Mouse (Mus musculus) monocyte, adult 2 months (primary cell): ENCODE measurements around the gene Foxj1.

Source experiments
- DNase-seq, 2 experiments: peaks; one replicate each; pipeline ENCODE4 v3.0.0; 2022; ENCODE audit warnings: low spot score in 2 of 2, low read depth in 1 of 2

Gene Foxj1

DNA sequence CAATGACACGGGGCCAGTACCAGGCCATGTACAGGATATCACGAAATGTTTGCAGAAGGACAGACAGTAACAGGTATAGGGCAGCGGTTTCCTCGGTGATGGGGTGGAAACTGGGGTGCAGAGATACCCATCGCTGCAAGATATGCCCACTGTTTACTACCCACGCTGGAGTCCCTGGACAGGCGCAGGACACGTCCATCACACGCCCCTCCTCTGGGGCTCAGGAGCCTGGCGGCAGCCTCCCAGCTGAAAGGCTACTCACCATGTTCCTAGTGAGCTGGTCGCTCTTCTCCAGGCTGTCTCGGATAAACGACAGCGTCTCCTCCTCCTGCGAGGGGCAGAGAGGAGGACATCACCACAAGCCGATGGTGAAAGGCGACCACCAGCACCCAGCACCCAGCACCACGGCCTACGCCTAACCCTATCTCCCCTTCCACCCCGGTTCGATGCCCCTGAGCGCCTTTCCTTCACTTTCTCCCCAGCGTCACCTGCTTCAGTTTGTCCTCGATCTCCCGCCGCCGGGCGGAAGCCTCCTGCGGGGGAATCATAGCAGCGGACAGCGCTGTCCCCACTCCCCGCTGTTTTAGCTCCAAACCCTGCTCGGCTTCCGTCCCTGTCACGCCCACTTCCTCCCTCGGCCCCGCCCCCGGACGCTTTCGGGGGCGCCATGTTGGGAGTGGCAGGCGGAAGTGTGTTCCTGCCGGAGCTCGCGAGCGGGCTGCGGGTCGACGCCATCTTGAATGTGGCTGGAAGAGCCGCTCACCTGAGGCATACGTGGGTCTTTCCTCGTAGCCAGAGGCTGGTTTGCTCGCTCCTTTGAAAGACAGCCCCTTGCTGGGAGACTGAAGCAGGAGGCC is 28.8 kb downstream of the Foxj1 start:
- DNase-seq, result peak; percentile 54 to 78

DNA sequence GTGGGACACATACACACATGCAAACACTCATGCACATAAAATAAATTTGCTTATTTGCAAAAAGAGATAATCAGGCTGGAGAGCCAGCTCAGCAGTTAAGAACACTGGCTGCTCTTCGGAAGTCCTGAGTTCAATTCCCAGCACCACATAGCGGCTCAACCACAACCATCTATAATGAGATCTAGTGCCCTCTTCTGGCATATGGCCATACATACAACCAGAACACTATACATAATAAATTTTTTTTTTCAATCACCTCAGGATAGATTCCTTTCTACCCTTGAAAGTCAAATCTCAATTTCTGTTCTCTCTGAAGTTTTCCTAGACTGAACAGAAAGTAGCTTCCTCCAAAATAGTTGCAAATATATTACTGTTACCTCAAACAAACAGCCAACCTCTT is 29.8 kb downstream of the Foxj1 start:
- no peak for DNase-seq

DNA sequence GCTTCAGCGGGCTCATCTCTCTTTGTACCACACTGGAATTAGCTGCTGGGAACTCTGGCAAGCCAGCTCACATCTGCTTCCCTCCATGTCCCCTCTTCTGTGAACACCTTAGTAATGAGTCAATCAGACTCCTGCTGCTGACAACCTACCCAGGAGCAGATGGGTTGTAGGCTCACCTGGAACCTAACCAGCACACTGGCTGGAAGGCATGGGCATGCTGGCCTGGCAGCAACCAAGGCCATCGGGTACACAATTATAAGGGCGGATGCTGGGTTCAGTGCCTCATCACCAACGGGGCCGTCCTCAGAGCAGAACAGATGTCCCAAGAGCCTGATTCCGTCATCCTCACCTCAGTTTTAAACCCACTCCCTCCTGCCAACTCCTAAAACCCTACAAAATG is 36.6 kb downstream of the Foxj1 start:
- no peak for DNase-seq

DNA sequence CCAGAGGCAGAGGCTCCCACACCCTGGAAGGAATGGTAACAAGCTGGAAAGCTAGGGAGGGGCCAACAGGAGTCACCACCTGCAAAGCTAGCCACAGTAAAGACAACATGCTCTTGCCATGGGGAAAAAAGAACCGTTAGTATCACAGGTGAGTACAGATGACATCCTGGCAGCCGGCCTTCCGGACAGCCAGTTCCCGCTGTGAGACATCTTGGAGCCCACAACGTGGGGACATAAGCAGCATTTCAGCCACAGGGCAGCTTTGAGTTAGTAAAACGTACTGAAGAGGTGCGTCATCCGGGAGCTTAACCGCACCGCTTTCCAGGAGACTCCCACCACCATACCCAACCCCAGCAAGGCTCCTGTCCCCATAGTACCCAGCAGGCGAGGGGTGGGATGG is 37.0 kb downstream of the Foxj1 start:
- no peak for DNase-seq

DNA sequence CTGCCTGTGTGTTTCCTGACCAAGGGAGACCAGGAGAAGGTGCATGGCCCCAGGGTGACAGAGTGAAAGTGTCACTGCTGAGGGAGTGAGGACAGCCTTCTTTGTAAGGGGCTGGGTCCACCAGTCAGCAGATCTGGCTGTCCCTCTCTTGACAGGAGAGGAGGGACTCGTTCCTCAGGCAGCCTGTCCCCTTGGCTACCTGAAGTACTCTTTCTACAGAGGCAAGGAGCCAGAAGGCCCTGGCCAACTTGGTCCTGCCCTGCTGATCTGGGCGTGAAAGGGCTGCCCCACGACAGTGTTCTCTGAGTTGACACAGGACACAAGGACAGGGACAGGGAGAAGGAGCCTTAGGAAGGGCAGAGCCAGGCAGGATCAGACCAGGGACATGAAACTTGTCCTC is 38.2 kb downstream of the Foxj1 start:
- no peak for DNase-seq

DNA sequence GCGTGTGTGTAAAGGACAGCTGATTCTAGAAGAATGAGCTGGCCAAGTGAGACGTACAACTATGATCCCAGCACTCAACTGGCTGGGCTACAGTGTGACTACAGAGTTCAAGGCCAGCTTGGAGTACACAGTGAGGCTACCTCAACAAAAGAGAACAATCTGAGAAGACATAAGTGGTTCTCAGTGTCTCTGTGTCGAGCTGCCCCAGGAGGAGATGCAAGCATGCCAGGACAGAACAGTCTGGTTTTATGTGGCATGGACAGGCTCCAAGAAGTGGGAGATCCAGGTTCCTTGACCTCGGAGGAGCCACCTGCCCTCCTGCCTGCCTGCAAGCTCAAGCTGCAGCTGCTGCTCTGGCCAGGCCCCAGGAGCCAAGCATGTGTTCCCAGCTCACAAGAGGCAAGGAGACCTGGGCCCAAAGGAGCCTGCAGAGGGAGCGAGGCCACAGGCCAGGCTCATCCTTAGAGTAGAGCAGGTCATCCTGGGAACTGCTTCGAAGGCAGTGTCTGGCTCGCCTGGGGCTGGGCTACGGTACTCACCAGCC is 38.9 kb downstream of the Foxj1 start:
- DNase-seq, result no peak

DNA sequence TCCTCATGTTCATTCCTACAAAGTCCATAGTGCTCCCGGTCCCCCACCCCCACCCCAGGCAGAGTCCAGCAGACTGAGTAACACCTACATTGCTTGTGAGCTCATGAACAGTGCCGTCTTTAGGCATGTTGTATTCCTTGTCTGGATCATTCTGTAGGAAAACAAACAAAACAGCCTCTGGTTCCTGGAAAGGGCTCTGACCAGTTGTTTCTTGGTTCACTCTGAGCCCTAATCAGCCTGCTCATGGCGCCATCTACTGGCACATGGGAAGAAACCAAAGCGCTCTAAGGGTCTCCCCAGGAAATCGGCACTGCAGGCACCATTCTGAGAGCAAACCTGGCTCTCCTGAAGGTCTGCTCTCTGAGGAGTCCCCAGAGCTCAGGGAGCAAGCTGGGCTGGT is 40.9 kb downstream of the Foxj1 start:
- DNase-seq, result no peak

DNA sequence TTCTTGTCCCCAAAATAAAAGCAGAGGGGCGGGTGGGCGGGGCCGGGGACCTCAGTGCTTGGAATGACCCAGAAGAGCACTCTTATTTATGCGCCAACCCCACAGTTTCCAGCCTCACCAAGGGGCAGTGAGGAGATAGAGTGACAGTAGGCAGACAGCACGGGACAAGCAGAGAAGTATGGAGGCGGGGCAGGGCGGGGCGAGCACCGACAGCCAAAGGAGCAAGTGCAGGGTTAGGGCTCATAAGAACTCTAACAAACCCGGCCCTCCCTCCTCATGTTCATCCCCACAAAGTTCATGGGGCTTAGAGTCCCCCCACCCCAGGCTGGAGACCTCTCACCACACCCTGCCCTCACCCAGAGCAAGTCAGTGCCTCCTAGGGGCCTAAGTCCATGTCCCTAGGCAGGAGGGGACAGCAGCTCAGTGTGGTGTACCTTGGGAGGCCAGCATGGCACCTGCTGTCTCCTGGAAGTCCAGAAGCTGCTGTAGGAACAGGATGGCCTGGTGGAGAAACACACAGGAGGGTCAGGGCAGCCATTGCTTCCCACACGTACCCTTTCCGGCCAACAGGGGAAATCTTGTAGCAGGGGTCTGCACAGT is 41.6 kb downstream of the Foxj1 start:
- no peak for DNase-seq

DNA sequence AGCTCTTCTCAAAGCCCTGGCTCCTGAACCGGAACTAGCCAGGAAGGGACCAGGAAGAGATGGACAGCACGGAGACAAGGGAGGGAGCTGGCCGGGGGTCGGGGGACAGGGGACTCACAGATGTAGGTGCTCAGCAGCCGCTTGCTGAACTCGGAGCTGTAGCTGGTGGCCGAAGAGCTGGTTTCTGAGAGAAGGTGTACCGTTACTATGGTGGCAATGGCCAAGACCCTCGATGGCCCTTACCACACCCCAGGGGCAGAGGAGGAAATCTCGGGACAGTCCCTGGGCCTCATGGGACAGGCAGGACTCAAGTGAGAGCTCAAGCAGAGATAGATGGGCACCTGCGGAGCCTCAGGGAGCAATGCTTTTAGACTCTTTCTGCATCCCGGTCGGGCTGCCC is 42.8 kb downstream of the Foxj1 start:
- no peak for DNase-seq

DNA sequence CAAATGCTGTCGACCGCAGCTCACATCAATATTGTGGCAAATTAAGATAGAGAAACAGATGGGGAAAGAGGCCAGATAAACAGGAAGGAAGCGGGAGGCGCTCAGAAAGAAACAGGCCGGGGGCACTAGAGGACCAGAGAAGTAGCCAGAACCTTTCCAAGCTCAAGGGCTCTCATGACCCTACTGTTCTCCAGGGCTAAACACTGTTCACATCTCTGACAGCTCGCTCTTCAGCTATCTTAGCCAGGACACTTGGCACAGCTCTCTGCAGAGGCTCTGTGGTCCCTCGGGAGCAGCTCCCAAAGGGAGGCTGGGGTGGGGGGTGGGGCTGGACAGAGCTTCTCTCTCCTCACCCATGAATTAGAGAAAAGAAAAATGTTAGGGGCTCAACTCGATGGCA is 44.6 kb downstream of the Foxj1 start:
- DNase-seq, result no peak

DNA sequence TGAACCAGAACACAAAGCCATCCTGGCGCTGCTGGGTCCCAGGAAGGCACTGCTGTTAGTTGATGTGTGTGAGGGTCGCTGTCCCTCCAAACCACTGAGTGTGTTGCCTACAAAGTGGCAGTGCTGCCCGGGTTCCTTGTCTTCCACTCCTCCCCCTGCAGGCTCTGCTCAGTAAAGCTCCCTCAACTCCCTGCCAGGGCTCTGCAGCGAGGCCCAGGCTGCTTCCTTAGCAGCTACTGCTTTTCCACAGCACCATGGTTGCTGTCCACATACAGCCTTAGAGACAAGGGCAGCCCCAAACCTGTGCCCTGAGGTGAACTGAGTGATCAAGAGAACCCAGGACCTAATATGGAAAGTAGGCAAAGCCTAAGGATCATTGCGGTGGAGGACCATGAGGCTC is 47.8 kb downstream of the Foxj1 start:
- no peak for DNase-seq

DNA sequence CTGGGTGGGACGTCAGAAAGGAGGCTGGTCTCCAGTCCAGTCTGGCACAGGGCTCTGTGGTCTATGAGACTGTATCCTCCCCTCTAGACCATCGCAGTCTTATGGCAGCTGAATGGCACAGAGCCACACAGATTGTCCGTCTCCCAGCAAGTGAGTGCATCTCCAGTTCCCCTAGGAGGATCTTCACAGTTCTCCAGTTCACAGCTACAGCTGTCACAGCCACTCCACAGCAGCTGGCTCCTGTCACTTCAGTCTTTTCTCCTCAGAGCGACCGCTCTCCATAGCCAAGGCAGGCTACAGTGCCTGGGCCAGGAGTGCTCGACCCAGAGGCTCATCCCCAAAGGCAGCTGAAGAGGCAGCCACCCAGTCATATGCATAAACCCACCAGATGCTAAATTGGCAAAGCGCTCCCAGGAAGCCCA is 49.4 kb downstream of the Foxj1 start:
- DNase-seq, result no peak

DNA sequence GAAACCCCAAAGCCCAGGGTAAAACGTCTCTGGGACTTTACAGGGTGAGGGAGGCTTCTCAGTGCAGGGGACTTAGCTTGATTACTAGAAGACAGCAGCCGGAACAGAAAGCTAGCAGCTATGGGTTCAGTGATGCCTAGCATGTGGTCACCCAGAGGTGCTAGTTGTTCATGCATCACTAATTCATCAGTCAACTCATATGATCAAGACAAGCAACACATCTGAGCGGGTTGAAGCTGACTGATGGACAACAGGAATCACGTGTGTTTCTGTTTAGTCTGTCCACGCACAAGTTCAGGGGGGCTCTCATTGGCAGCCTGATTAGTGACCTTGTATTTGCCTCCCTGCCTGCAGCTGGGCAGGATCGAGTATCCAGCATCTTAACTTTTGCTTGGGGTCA is 51.2 kb downstream of the Foxj1 start:
- no peak for DNase-seq

DNA sequence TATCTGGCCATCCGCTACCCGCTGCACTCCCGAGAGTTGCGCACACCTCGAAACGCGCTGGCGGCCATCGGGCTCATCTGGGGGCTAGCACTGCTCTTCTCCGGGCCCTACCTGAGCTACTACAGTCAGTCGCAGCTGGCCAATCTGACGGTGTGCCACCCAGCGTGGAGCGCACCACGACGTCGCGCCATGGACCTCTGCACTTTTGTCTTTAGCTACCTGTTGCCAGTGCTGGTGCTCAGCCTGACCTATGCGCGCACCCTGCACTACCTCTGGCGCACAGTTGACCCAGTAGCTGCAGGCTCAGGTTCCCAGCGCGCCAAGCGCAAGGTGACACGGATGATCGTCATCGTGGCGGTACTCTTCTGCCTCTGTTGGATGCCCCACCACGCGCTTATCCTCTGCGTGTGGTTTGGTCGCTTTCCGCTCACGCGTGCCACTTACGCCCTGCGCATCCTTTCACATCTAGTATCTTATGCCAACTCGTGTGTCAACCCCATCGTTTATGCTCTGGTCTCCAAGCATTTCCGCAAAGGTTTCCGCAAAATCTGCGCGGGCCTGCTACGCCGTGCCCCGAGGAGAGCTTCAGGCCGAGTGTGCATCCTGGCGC is 52.2 kb downstream of the Foxj1 start:
- DNase-seq, result no peak

DNA sequence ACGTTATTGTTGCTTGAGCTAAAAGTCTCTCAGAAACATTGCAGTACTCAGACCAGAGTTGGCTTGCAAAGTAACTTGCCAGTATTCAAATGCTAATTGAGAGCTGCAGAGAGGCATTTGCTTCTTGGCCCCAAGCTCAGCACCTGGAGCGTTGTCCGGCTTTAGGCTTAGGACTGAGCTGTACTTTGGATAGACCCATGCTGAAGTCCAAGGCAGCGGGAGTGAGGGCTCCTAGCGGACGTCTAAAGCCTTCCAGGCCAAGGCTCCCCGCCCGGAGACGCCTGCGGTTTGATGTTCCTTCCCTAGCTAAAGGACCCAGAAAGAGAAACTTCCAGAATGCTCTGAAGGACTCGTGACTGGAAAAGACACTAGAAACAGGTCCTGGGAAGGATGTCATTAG is 53.1 kb downstream of the Foxj1 start:
- DNase-seq, result no peak

DNA sequence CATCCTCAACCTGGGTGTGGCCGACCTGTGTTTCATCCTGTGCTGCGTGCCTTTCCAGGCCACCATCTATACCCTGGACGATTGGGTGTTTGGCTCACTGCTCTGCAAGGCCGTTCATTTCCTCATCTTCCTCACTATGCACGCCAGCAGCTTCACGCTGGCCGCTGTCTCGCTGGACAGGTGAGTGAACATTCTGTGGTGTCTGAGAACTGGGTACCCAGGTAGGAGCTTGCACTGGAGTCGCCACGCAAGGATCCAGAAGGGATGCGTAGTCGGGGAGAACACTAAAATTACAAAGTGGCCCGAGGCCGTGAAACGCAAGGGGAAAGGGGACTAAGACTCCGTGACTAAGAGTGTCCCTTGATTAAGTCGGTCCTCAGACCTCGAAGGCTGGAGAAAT is 53.5 kb downstream of the Foxj1 start:
- no peak for DNase-seq

DNA sequence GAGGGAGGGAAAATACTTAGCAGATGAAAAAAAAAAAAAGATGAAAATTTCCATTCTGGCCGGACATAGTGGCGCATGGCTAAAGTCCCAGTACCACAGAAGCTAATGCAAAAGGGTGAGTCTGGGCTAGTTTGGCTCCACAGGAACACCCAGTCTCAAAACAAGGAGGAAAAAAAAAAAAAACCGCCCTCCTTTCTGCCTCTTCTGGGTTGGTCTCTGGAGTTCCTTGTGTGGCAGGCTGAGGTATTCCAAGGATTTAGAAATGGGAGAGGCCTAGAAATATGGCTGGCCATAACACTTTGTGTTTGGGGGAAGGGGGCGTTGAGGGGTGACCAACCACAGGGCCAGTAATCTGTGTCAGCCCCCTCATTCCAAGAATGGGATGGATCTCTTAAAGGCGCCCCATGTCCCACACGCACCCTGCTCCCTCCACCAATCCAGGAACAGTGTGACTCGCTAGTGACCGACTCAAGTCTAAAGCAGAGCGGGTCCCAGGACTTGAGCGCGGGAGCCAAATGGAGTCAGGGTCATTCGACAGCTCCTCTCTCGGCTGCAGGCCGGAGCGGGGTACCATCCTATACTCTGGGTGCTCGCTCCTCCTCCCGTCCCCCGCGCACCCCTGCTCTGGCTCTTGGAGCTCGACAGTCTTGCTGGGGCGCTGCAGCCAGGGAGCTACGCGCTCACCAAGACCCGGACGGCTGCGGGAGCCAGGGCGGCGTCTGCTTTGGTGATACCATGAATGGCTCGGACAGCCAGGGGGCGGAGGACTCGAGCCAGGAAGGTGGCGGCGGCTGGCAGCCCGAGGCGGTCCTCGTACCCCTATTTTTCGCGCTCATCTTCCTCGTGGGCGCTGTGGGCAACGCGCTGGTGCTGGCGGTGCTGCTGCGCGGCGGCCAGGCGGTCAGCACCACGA is 54.2 kb downstream of the Foxj1 start, which contains the start of gene Galr2:
Gene Galr2, plus strand, starts transcription at position 189 of the 913 bp plus-strand sequence.
- no peak for DNase-seq
